Mouse (Mus musculus) ES-Bruce4 (cell line): Measurements from ENCODE around the gene Srrm4. TPM values are rescaled to one million over a fixed set of nuclear protein-coding genes. Genes with fewer than 3 reads are reported as not detected.

Experiments used
- H3K27ac ChIP-seq: 2 replicates; pipeline ENCODE4 v1.5.1; 2012; ENCODE audit warnings: low read length, inconsistent platforms; ENCODE audit not compliant: insufficient read depth
- H3K27me3 ChIP-seq: 2 replicates; pipeline ENCODE4 v1.6.1; 2012; ENCODE audit warnings: mild to moderate bottlenecking, low read length, inconsistent platforms; ENCODE audit not compliant: control insufficient read depth, poor library complexity, insufficient read depth, severe bottlenecking
- H3K36me3 ChIP-seq: 2 replicates; pipeline ENCODE4 v1.6.1; 2012; ENCODE audit warnings: inconsistent platforms, mild to moderate bottlenecking, low read length, moderate library complexity; ENCODE audit not compliant: control insufficient read depth, poor library complexity, insufficient read depth, severe bottlenecking
- H3K4me1 ChIP-seq: one replicate; pipeline ENCODE4 v1.8.1; 2011; ENCODE audit warnings: low read length; ENCODE audit not compliant: control insufficient read depth, insufficient read depth
- H3K4me3 ChIP-seq: 2 replicates; pipeline ENCODE4 v1.5.1; 2011; ENCODE audit warnings: low read depth, mild to moderate bottlenecking, low read length
- H3K9ac ChIP-seq: 2 replicates; pipeline ENCODE4 v1.6.1; 2012; ENCODE audit warnings: low read depth, mild to moderate bottlenecking, inconsistent platforms; ENCODE audit not compliant: poor library complexity, severe bottlenecking
- H3K9me3 ChIP-seq: replicated peaks from 2 replicates; pipeline ENCODE4 v1.6.1; 2012; ENCODE audit warnings: mild to moderate bottlenecking, low read length, inconsistent platforms; ENCODE audit not compliant: control insufficient read depth, poor library complexity, insufficient read depth, severe bottlenecking
- CTCF ChIP-seq: IDR thresholded peaks from one replicate; pipeline ENCODE4 v1.8.1; 2011; ENCODE audit warnings: low read depth, low read length
- EP300 ChIP-seq: IDR thresholded peaks from 2 replicates; pipeline ENCODE4 v1.6.1; 2011; ENCODE audit warnings: low read depth, low read length; ENCODE audit not compliant: insufficient read depth
- POLR2A ChIP-seq: IDR thresholded peaks from one replicate; pipeline ENCODE4 v1.8.1; 2011; ENCODE audit warnings: low read length; ENCODE audit not compliant: insufficient read depth
- polyA plus RNA-seq: library from polyadenylated mRNA; stranded (reverse); fragments of >200 nt; gene quantifications from 2 replicates; pipeline ENCODE4 v1.2.4, GENCODE M21; 2011; ENCODE audit warnings: low read depth; ENCODE audit not compliant: missing spikeins, insufficient read depth, insufficient read length

The Srrm4 gene
- polyA plus RNA-seq, 1 experiment: 0.48 TPM

DNA sequence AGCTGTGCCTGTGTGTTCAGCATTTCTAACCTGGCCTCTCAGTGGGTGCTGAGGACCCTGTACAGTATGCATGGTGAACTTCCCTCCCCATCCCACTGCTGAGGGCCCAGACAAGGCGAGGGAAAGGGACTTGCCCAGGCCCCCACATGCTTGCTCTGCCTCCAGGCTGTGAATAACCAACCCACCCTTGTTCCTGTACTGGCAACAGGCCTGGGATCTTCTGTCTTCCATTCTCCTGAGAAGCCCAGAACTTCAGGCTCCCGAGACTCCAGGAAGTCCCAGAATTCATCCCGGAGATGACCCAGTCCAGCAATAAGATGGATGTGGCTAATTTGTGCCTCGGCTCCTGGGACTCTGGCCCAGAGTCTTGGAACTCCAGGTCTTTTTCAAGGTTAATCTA, 105.5 kb downstream of the Srrm4 start:
- H3K4me3 ChIP-seq: no peak overlapping the region
- H3K9ac ChIP-seq: no peak overlapping the region
- no peaks in the 10 kb centered on the region for H3K9me3 ChIP-seq
- H3K27me3 ChIP-seq: no peaks in the 10 kb centered on the region
- H3K4me1 ChIP-seq: peaks cover 3% of the 10 kb centered on the region
- TF ChIP-seq CTCF (no peak), EP300 (no peak), POLR2A (no peak)
- H3K36me3 ChIP-seq: no peaks in the 10 kb centered on the region
- H3K27ac ChIP-seq: no peak overlapping the region

DNA sequence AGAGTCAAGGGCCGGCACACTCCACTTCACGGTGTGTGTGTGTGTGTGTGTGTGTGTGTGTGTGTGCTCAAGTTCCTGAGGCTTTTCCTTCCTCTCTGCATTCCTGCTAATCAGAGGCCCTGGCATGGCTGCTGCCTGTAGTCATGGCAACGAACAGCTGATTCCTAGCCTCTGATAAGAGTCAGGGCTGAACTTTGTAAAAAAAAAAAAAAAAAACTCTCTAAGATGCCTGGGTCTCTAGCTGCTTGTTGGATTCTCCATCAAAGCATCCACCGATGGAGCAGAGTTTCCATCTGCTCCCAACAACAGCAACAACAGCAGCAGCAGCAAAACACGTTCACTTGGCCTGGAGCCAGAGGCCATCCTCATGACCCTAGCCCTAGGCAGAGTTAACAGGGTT, 106.5 kb downstream of the Srrm4 start:
- no peaks in the 10 kb centered on the region for H3K9me3 ChIP-seq

DNA sequence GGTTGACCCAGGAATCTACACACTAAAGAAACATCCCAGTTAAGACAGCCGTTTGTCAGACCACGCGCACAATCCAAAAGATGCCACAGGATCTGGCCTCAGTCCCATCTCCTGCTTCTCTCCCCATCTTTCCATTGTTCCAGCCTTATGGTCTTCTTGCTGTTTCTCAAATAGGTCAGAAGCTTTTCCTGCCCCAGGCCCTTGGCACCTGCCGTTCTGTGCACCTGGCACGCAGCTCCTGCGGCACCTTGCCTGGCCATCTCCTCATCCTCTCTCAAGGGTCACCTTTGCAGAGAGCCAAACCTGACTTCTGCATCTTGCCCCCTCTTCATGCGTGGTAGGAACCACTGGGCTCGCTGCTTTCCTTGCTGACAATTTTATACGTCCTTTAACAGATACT, 107.4 kb downstream of the Srrm4 start:
- no peak overlapping the region for H3K27ac ChIP-seq
- H3K9me3 ChIP-seq: no peaks in the 10 kb centered on the region
- H3K36me3 ChIP-seq: no peaks in the 10 kb centered on the region
- no peaks in the 10 kb centered on the region for H3K27me3 ChIP-seq
- H3K4me3 ChIP-seq: no peak overlapping the region
- peaks cover 3% of the 10 kb centered on the region for H3K4me1 ChIP-seq
- H3K9ac ChIP-seq: no peak overlapping the region
- TF ChIP-seq CTCF (no peak), POLR2A (no peak), EP300 (no peak)

More for the DNA sequence above, 106.5 kb downstream of the Srrm4 start:
- no peak for TF ChIP-seq POLR2A
- TF ChIP-seq CTCF: no peak
- no peak for TF ChIP-seq EP300
- H3K9ac ChIP-seq: no peak overlapping the region
- peaks cover 3% of the 10 kb centered on the region for H3K4me1 ChIP-seq
- no peaks in the 10 kb centered on the region for H3K36me3 ChIP-seq
- no peak overlapping the region for H3K4me3 ChIP-seq
- H3K27ac ChIP-seq: no peak overlapping the region
- H3K27me3 ChIP-seq: no peaks in the 10 kb centered on the region

DNA sequence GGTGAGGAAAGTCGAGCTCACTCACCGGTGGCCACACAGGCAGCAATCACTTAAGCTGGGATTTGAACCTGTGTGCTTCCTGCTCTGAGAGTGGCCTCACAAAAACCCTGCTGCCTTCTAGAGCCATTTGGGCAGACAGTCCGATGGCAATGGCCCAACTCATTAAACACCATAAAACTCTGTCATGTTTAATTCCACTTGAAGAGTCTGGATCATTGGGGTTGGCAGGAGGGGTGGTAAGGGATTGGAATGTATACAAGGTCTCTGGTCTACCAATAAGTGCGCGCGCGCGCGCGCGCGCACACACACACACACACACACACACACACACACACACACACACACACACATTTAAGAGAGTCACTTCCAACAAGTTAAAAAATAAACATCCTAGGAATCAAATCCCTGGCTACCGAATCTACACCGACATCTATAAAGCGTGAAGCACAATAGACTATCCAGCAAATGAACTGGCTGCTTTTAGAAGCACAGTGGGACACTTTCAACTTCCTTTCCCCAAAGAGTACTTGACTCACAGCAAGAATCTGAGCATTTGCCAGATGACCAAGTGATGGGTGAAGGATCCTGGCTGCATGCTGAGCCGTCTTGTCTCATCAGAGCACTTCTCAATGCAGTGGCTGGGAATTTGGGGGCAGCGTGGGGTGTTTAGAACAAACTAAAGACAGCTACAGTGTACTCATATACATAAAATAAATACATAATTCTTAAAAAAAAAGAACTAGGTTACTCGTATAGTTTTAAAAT, 112.8 kb downstream of the Srrm4 start:
- H3K27me3 ChIP-seq: no peaks in the 10 kb centered on the region
- no peaks in the 10 kb centered on the region for H3K36me3 ChIP-seq
- H3K27ac ChIP-seq: no peak overlapping the region
- peaks cover 3% of the 10 kb centered on the region for H3K4me1 ChIP-seq
- no peak for TF ChIP-seq EP300
- TF ChIP-seq CTCF: no peak
- no peak for TF ChIP-seq POLR2A
- no peak overlapping the region for H3K9ac ChIP-seq
- H3K9me3 ChIP-seq: no peaks in the 10 kb centered on the region
- H3K4me3 ChIP-seq: no peak overlapping the region

DNA sequence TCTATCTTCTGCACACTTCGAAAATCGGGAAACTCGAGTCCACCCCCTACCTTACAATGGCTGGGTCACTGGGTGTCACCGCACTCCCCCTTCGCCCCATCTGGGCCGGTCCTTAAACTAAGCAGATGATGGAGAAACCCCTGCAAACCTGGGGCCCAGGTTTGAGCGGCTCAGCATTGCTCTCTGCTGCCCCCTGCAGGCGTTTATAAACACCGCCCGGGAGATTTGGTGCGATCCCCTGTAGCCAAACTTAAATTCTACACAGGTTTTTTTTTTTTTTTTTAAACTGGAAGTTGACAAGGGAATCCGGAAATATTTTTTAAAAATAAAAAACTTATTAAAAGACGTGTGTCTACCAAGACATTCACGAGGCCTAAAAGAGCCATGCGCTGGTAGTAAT, 115.6 kb downstream of the Srrm4 start:
- no peaks in the 10 kb centered on the region for H3K27me3 ChIP-seq
- no peak overlapping the region for H3K27ac ChIP-seq
- H3K36me3 ChIP-seq: no peaks in the 10 kb centered on the region
- H3K9ac ChIP-seq: no peak overlapping the region
- TF ChIP-seq CTCF (peak; percentile 71), EP300 (no peak), POLR2A (no peak)
- H3K9me3 ChIP-seq: no peaks in the 10 kb centered on the region
- no peak overlapping the region for H3K4me3 ChIP-seq
- no peaks in the 10 kb centered on the region for H3K4me1 ChIP-seq

DNA sequence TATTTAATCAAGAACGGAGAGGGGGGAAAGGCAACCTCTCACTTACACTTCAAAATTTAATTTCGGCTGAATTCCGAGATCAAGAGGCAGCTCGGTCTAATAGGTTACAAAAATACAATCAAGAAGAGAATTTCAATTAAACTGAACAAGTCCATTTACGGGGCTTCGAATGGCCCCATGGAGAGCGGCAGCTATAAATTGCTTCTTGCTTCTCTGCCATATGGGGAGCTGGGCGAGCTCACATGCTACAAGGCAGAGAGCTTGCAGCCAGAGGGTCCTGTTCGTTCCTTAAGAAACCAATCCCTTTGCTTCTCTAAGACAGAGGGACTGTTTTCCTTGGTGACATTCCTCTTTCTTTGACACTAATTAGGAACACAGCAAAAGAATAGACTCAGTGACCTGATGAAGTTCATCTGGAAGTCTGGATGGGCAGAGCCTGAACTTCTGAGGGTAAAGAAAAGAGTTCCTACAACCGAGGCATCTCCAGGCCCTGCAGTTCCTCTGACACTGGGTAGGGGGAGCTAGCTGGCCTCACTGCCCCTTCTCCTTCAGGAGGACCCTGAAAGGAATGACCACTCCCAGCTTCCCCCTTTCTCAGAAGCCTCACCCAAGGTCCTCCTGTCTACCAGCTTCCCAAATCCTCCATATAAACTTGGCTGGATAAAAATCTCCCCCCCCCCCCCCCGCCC, 130.1 kb downstream of the Srrm4 start:
- Histone ChIP-seq H3K27ac (no peak overlapping the region), H3K36me3 (no peaks in the 10 kb centered on the region), H3K9me3 (peaks cover 5% of the 10 kb centered on the region; the same call in 1 of the 2 replicates), H3K4me3 (no peak overlapping the region), H3K27me3 (no peaks in the 10 kb centered on the region), H3K4me1 (peaks cover under 1% of the 10 kb centered on the region), H3K9ac (no peak overlapping the region)
- TF ChIP-seq POLR2A (no peak), CTCF (peak; percentile 87)
